Mouse (Mus musculus) gastrocnemius, postnatal 25 days (tissue): ENCODE data around the gene Itpr2. TPM values are rescaled to one million over a fixed set of nuclear protein-coding genes. Genes with fewer than 3 reads are reported as not detected.
A peak's percentile ranks its signal among the peaks of the same experiment; 100 is the strongest.

ENCODE experiments used
- DNase-seq: peaks from one replicate; pipeline ENCODE4 v3.0.0; 2022
- total RNA-seq, 2 experiments: library from RNA; stranded (reverse); gene quantifications; 1 replicate in 1 of 2; 2 replicates in 1 of 2; pipeline ENCODE4 v1.2.3; 2021

The Itpr2 gene
- total RNA-seq, 2 experiments from 2014 or later: 8.5 to 9.4 TPM

DNA sequence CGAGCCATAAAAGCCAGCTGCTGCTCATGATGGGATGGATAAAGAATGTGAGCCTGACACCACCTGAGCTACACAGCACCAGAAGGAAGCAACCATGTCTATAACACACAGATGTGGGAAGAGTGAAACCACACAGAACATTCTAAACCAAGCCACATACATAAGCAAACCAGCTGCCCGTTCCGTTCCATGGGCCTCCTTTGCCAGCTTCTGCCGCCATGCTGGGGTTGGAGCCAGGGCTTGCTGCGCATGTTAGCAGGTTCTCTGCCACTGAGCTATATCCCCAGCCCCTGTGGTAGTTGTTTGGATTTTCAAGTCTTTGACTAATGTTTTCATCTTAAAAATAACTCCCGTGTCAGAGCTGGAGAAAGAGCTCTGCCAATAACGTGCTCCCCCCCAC lies 87.9 kb downstream of the Itpr2 start:
- DNase-seq: no peak

- no peak for DNase-seq
Observed at GRCm38 (mm10) chr6:146411446-146412070, 90.5 kb downstream of the Itpr2 start.

DNA sequence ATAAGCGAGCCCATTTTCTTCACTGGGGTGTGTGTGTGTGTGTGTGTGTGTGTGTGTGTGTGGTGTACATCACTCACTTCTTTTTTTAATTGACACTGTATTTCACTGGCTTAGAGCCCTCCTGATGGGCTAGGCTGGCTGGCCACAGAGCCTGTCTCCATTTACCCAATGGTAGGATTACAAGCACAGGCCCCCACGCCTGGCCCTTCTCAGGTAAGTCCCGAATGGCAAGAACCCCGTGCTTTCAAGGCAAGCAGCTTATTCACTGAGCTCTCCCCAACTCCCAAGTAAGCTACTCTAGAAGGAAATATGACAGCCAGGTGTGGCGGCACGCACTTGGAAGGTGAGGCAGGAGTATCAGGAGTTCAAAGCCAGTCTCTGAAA lies 91.6 kb downstream of the Itpr2 start:
- no peak for DNase-seq

GRCm38 (mm10) chr6:146409692-146410426 lies 92.2 kb downstream of the Itpr2 start:
- peak; percentile 73 for DNase-seq

DNA sequence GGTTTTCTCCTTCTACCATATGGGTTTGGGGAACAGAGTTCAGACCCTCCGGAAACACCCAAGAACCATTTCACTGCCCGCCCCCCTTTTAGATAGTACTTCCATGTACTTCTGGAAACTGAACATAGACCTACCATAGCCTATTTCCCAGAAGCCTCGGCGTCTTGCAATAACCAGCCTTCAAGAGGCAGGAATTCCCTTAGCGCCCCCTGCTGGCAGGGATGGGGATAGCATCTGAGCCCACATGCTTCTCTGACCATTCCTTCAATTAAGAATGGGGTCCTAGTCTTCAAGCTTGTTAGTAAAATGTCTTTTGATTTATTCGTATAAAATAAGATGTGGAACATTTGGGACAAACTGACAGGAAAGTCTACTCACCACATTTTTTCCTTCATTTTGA lies 96.6 kb downstream of the Itpr2 start:
- DNase-seq: no peak

DNA sequence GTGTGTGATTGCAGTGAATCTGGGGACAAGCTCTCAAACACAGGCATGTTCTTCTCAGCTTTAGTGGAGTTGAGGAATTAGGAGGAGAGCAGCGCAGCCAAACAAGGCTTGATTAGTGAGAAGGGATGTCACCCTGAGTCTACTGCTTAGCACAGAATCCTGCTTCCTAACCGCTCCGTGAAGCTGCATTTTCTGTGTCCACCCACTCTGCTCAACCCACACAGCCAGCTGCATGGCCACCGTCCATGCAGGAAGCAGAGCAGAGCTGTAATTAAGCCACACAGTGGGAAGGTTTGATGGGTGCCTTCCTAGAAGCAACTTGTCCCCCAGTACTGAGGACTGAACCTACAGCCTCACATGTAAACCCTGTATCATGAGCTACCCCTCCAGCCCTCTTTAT lies 97.1 kb downstream of the Itpr2 start:
- DNase-seq: no peak

DNA sequence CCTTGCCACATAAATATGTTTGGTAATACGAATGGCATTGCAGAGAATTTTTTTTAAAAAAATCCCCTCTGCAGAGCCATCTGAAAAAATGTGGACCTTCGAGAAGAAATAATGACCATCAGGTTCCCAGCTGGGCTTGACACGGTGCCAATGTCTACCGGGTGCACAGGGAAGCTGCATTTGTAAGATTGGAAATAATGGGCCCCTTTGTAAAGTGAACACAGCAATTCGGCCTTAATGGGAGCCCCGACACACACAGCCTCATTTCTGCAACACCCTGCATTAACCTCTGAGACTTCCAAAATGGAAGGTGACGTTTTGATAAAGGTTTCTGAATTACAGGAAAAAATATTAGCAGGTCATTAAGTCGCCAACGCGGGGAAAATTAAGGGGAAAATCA lies 97.9 kb downstream of the Itpr2 start:
- no peak for DNase-seq

DNA sequence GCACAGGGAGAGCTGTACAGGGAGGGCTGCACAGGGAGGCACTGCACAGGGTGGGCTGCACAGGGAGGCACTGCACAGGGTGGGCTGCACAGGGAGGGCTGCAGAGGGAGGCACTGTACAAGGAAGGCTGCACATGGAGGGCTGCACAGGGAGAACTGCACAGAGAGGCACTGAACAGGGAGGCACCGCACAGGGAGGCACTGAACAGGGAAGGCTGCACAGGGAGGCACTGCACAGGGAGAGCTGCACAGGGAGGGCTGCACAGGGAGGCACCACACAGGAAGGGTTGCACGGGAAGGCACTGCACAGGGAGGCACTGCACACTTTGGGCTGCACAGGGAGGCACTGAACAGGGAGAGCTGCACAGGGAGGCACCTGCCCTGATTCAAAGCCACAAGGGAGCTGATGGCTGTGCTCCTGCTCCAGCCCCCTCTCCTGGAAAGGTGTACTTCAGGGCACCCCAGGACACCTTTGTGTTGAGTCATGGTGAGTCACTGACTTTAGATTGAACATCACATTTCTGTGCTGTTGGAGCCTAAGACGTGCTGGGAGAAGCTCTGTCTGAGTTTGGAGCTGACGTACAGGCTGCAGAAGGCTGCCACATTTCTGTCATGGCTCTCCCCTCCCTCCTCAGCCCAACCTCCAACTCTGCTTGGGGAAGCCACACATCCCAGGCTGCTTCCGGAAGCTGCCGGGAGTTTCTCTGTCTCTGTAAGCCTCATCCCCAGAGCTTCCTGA lies 98.9 kb downstream of the Itpr2 start:
- no peak for DNase-seq

DNA sequence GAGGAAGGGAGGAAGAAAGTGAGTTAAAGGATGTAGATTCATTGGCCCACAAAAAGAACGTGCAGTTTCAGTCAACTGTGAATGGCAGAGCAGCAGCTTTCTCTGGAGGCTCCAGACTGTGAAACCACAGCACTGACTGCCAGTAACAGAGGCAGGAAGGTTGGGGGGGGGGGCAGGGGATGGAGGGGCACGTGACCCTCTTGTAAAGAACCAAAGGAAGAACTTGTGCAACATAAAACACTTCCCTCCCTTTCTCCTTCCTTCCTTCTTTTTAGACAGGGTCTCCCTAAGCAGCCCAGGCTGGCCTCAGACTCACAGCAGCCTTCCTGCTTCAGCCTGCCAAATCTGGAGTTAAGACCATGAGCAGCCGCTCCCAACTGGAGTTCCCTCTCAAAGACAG lies 104.2 kb downstream of the Itpr2 start:
- no peak for DNase-seq

- DNase-seq: no peak
Observed at GRCm38 (mm10) chr6:146396253-146396652, 105.8 kb downstream of the Itpr2 start.

DNA sequence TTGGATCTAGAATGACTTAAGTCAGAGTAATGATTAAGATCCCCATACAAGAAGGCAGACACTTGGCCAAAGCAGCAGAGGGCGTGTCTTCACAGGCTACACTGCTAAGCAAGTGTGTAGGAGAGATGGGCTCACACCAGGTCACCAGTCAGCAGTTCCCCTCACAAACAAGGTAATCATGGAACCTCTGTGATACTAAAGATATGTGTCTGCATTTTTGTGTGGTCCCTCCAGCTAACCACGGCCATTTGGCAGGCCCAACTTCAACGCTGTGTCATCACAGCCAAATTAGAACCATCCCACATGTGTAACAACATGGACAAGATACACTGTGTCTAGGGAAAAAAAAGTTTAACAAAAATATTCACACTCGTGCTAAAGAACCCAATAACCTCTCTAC lies 106.4 kb downstream of the Itpr2 start:
- no peak for DNase-seq

DNA sequence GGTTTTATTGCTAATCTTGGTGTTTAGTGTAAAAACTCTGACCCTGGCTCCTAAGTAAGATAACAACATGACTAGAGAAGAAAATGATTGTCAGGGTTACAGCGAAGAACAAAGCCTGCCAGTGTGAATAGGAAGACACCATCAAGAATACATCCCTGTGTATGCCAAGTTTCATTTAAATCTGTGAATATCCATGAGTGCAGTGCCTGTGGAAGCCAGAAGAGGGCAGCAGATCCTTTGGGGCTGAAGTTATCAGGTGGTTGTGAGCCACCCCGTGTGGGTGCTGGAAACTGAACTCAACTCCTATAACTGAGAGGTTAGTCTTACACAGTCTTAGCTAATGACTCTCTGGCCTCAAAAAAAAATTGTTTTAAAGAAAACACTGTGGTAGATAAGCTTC lies 109.8 kb downstream of the Itpr2 start:
- DNase-seq: no peak

DNA sequence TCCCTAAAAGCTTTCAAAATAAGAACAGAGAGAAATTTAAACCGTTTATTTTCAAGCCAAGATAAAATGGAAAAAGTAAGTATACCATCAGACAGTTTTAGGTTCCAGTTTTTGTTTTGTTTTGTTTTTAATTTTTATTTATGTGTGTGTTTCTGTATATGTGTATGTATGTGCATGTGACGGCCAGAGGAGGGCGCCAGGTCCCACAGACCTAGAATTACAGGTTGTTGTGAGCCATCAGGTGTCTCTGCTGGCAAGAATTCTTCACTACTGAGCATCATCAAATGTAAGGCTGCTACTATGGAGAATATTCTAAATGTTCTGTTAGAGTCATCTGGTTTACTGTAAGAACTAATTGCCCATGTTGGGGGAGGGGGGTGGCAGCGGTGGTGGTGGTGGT lies 111.9 kb downstream of the Itpr2 start:
- DNase-seq: no peak

DNA sequence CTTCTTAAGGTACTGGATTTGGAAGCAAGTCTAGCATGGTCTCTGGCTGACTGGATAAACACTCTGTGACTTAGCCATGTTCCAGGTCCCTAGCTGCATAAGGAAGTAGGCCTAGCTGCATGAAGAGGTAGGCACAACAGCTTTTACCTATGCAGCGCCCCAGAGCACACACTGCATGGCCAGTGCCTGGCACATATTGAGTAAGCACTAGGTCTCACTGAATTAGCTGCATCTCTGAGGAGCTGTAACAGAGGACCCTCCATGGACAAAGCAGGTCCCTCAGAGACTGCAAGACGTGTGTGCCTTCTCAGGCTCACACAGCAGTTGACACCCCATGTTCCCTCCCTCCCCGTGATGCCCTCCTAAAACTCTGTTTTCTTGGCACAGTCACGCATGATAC lies 114.0 kb downstream of the Itpr2 start:
- no peak for DNase-seq

DNA sequence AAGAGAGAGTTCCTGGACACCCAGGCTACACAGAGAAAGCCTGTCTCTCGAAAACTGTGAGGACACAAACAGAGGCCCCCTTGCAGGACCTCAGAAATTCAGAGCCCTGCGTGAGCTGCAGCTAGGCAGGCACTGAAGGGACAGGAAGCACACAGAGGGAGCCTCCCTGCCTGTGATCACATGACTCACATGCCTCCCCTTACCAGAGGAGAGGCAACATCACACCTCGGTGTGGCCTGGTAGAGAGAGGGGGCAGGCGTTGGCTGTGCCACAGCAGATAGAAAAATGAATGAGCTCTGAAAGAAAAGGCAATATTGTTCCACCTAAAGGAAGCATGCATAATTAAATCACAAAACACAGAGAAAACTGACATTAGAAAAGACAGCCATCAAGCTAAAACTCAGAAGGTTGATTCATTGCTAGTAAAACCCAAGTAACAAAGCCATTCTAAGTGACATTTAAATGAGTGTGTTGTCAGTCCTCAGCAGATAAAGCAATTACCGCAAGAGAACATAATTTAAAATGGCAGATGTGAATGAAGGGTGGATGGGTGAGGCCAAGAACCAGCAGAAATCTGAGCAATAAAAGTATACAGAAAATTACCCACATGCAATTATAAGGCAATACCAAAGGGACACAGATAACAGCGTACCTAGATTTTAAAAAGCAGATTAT lies 114.8 kb downstream of the Itpr2 start:
- DNase-seq: no peak

DNA sequence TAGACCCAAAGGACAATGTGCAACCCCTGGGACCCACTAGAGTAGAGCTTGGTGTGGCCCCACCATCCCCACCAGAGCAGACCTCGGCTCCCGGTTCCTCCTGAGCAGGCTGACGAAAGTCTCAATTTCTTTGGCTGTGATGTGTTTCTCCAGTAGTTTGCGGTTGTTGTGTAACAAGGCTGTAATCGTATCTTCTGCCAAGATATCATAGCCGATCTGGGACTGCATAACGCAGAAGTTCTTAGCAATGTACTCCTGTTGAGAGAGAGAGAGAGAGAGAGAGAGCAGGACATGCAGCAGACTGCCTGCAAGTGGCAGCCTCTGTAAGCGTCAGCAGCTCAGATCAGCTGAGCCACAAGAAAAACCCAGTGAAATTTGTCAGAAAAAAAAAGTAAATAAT lies 122.8 kb downstream of the Itpr2 start:
- DNase-seq: peak; percentile 8

DNA sequence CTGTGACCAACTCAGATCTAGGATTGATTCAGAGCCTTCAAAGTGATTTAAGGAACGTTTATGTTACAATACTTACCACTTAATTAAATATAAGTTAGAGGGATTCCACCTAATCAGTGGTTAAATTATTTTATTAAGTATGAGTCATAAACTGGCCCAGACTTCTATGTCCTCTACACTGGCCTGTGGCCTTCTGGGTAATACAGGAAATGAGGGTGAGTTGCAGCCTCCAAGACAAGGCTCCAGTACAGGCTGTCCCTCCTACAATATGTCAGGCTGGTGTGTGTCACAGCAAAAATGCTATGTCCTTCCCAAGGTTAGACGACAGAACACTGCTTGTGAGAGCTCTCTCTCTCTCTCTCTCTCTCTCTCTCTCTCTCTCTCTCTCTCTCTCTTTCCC lies 130.5 kb downstream of the Itpr2 start:
- DNase-seq: no peak

- DNase-seq: no peak
Observed at GRCm38 (mm10) chr6:146366180-146366579, 135.8 kb downstream of the Itpr2 start.

DNA sequence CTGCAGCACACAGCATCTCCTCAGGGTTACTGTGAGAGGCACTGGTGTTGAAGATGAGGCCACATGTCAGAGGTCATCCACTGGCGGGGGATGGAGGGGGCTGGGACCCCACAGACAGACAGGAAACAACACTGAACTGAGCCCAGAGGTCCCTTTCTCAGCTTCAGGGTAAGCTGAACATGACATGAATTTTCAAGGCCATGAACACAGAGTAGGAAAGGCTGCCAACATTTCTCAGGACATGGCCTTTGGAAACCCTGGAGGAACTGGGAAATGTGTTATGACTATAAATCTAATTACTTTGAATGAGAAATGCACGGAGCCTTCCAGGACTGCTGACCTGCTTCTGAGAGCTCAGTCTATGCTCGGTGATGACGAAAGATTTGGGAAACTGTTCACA lies 144.1 kb downstream of the Itpr2 start:
- peak; percentile 16 for DNase-seq

DNA sequence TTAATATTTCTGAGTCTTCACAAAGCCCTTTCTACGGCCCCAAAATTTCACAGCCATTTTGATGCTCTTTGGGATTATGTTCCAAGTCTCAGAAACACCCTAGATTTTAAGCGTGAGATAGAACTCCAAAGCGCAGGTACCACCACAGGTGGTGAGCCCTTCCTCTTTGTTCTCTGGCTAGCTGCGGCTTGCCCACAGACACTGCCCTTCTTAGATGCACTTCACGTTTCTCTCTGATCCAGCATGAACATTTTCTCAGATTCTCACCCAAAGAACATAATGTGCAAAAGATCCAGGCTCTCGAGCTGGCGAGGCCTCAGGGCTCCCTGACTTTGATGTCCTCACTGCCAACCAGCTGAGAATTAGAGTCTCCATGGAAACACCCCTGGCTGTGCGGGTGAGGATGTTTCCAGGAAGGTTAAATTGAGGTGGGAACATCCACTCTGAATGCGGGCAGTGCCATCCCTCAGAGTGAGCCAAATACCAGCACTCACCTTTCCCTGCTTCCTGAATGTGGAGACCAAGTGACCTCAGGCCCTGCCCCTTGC lies 149.7 kb downstream of the Itpr2 start:
- no peak for DNase-seq

DNA sequence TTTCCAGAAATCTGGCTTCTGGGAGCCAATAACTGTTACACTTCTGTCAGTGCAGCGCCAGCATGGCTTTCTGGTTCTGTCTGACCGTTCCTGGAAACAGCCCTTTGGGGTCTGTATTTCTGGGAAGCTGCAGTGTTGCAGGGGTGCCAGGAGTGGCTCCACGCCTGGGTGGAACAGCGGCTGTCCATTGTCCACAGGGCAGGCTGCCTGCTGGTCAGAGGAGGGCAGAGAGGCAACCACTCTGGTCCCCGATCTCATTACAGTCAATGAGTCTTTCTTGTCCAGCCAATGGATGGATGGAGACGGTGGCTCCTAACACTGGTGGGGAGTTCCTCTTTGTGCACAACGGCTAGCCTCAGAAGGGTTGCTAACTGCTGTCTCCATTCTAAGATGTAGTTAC lies 150.2 kb downstream of the Itpr2 start:
- no peak for DNase-seq

- no peak for DNase-seq
Observed at GRCm38 (mm10) chr6:146347568-146347967, 154.5 kb downstream of the Itpr2 start.
